Mouse (Mus musculus) liver, postnatal 0 days (tissue): ENCODE measurements around the gene Chst14. TPM values are rescaled to one million over a fixed set of nuclear protein-coding genes. Genes with fewer than 3 reads are reported as not detected.
A peak's percentile ranks its signal among the peaks of the same experiment; 100 is the strongest.

Source experiments
- ATAC-seq: fragments of 200-750 bp; cut with Nextera tagmentation; 2 replicates; pipeline ENCODE4 v1.8.0; 2017; ENCODE audit warnings: mild to moderate bottlenecking, moderate library complexity
- DNase-seq: peaks from one replicate; pipeline ENCODE4 v3.0.0-alpha.2; 2016
- H3K27ac ChIP-seq: fragments of 300-500 bp; sonication (generic); 2 replicates; pipeline ENCODE4 v1.5.1; 2014; ENCODE audit warnings: antibody characterized with exemption, moderate library complexity, mild to moderate bottlenecking, low read depth
- H3K27me3 ChIP-seq: fragments of 300-500 bp; sonication (generic); 2 replicates; pipeline ENCODE4 v1.6.1; 2014; ENCODE audit warnings: low read length, control low read depth, mixed read lengths; ENCODE audit not compliant: insufficient read depth
- H3K36me3 ChIP-seq: fragments of 300-500 bp; sonication (generic); replicated peaks from 2 replicates; pipeline ENCODE4 v1.6.1; 2014; ENCODE audit warnings: mild to moderate bottlenecking, control low read depth, low read length, moderate library complexity, mixed read lengths; ENCODE audit not compliant: insufficient read depth
- H3K4me1 ChIP-seq: fragments of 300-500 bp; sonication (generic); 2 replicates; pipeline ENCODE4 v1.6.1; 2014; ENCODE audit warnings: antibody characterized with exemption, mild to moderate bottlenecking, control low read depth; ENCODE audit not compliant: insufficient read depth
- H3K4me2 ChIP-seq: fragments of 300-500 bp; sonication (generic); 2 replicates; pipeline ENCODE4 v1.6.1; 2014; ENCODE audit warnings: low read depth, mild to moderate bottlenecking, low read length, moderate library complexity, mixed read lengths
- H3K4me3 ChIP-seq: fragments of 300-500 bp; sonication (generic); 2 replicates; pipeline ENCODE4 v1.5.1; 2014; ENCODE audit warnings: low read depth, low read length
- H3K9ac ChIP-seq: fragments of 300-500 bp; sonication (generic); replicated peaks from 2 replicates; pipeline ENCODE4 v1.6.1; 2014; ENCODE audit warnings: mild to moderate bottlenecking, moderate library complexity
- H3K9me3 ChIP-seq: fragments of 300-500 bp; sonication (generic); 2 replicates; pipeline ENCODE4 v1.6.1; 2016; ENCODE audit warnings: mild to moderate bottlenecking, control low read depth, low read length, mixed read lengths
- CTCF ChIP-seq: sonication (generic); IDR thresholded peaks from 2 replicates; pipeline ENCODE4 v1.5.1; 2016; ENCODE audit warnings: antibody characterized with exemption, low read depth
- EP300 ChIP-seq: IDR thresholded peaks from 2 replicates; pipeline ENCODE4 v1.6.1; 2016; ENCODE audit warnings: antibody characterized with exemption, low read depth, mild to moderate bottlenecking
- WGBS: fragments of 180-500 bp; shearing (Covaris S2); extraction: QIAGEN DNeasy Blood & Tissue Kit; methylation state at CpG from one replicate; pipeline ENCODE4 v1.1.7; 2014; ENCODE audit not compliant: insufficient replicate concordance; 5-methylcytosine and 5-hydroxymethylcytosine counted together
- polyA plus RNA-seq: library from polyadenylated mRNA; unstranded; fragments of >200 nt; fragmentation: Nextera tagmentation; extraction: Ambion mirVana; gene quantifications from 2 replicates; pipeline ENCODE4 v1.2.1, GENCODE M21; 2015

Chst14 gene
- polyA plus RNA-seq, 1 experiment from 2014 or later, result 4.5 TPM

- under 1% methylated on average over 67 of the region's 106 CpGs for WGBS
- Histone ChIP-seq H3K36me3 (no peaks in the 10 kb centered on the region), H3K27ac (peak overlapping the region; percentile 94), H3K9me3 (no peaks in the 10 kb centered on the region), H3K9ac (peak overlapping the region; percentile 89), H3K4me1 (peaks cover 56% of the 10 kb centered on the region), H3K27me3 (peaks cover 32% of the 10 kb centered on the region), H3K4me3 (peak overlapping the region; percentile 95), H3K4me2 (peak overlapping the region; percentile 100)
- TF ChIP-seq CTCF, result peak; percentile 51
- no peak for TF ChIP-seq EP300
- ATAC-seq (peak; percentile 24), DNase-seq (peak; percentile 75)
Measured at GRCm38 (mm10) chr2:118902051-118903025, 24.0 kb upstream of the Chst14 start.

- peaks cover 22% of the 10 kb centered on the region for H3K27me3 ChIP-seq
- peak overlapping the region; percentile 95 for H3K4me3 ChIP-seq
- no peaks in the 10 kb centered on the region for H3K36me3 ChIP-seq
- peaks cover 51% of the 10 kb centered on the region for H3K4me1 ChIP-seq
- peak overlapping the region; percentile 94; the same call in 1 of the 2 replicates for H3K27ac ChIP-seq
- ATAC-seq (no peak), DNase-seq (no peak)
- peak overlapping the region; percentile 89; the same call in 1 of the 2 replicates for H3K9ac ChIP-seq
- no peaks in the 10 kb centered on the region for H3K9me3 ChIP-seq
- 29% methylated on average over 10 of the region's 10 CpGs for WGBS
- H3K4me2 ChIP-seq, result peak overlapping the region; percentile 100
- no peak for TF ChIP-seq CTCF
Measured at GRCm38 (mm10) chr2:118903333-118903741, 23.0 kb upstream of the Chst14 start.

GRCm38 (mm10) chr2:118905433-118906117, 20.7 kb upstream of the Chst14 start:
- DNase-seq, result no peak
- no peak overlapping the region for H3K9ac ChIP-seq

GRCm38 (mm10) chr2:118906118-118906492, 20.2 kb upstream of the Chst14 start:
- no peak overlapping the region for H3K9ac ChIP-seq
- WGBS, result 88% methylated on average over 5 of the region's 5 CpGs
- peaks cover 54% of the 10 kb centered on the region for H3K4me1 ChIP-seq

More at GRCm38 (mm10) chr2:118905433-118906117, 20.7 kb upstream of the Chst14 start:
- 67% methylated on average over 7 of the region's 7 CpGs for WGBS
- peaks cover 54% of the 10 kb centered on the region for H3K4me1 ChIP-seq
- no peak for TF ChIP-seq CTCF
- TF ChIP-seq EP300, result no peak
- ATAC-seq, result no peak
- H3K27ac ChIP-seq, result no peak overlapping the region
- H3K36me3 ChIP-seq, result no peaks in the 10 kb centered on the region
- peaks cover 4% of the 10 kb centered on the region for H3K27me3 ChIP-seq
- no peak overlapping the region for H3K4me3 ChIP-seq
- H3K4me2 ChIP-seq, result no peak overlapping the region
- H3K9me3 ChIP-seq, result no peaks in the 10 kb centered on the region

GRCm38 (mm10) chr2:118907781-118908180, 18.5 kb upstream of the Chst14 start:
- TF ChIP-seq EP300 (no peak), CTCF (no peak)
- Histone ChIP-seq H3K27me3 (no peaks in the 10 kb centered on the region), H3K4me3 (no peak overlapping the region), H3K36me3 (no peaks in the 10 kb centered on the region), H3K9me3 (no peaks in the 10 kb centered on the region), H3K9ac (no peak overlapping the region), H3K27ac (no peak overlapping the region), H3K4me2 (no peak overlapping the region), H3K4me1 (peaks cover 49% of the 10 kb centered on the region)
- ATAC-seq, result no peak
- 77% methylated on average over 3 of the region's 3 CpGs for WGBS
- no peak for DNase-seq

More at GRCm38 (mm10) chr2:118906118-118906492, 20.2 kb upstream of the Chst14 start:
- H3K9me3 ChIP-seq, result no peaks in the 10 kb centered on the region
- TF ChIP-seq CTCF (no peak), EP300 (no peak)
- DNase-seq (no peak), ATAC-seq (no peak)
- H3K4me2 ChIP-seq, result no peak overlapping the region
- H3K4me3 ChIP-seq, result no peak overlapping the region
- no peaks in the 10 kb centered on the region for H3K36me3 ChIP-seq
- no peaks in the 10 kb centered on the region for H3K27me3 ChIP-seq
- H3K27ac ChIP-seq, result no peak overlapping the region

- no peaks in the 10 kb centered on the region for H3K27me3 ChIP-seq
- H3K9me3 ChIP-seq, result no peaks in the 10 kb centered on the region
- H3K4me1 ChIP-seq, result peaks cover 45% of the 10 kb centered on the region
Measured at GRCm38 (mm10) chr2:118909151-118909550, 17.1 kb upstream of the Chst14 start.

More at GRCm38 (mm10) chr2:118909151-118909550, 17.1 kb upstream of the Chst14 start:
- Histone ChIP-seq H3K36me3 (no peaks in the 10 kb centered on the region), H3K4me3 (no peak overlapping the region), H3K27ac (no peak overlapping the region), H3K4me2 (no peak overlapping the region), H3K9ac (no peak overlapping the region)
- no peak for DNase-seq
- ATAC-seq, result no peak
- TF ChIP-seq CTCF, result no peak
- TF ChIP-seq EP300, result no peak
- 84% methylated on average over 1 of the region's 1 CpGs for WGBS
